Mouse (Mus musculus): ENCODE measurements around the gene Trappc2l.

GRCm38 (mm10) chr8:122569996-122570395, 41.4 kb upstream of the Trappc2l start:
- TF ChIP-seq CTCF (IDR thresholded peaks at IDR 0.05; ENCODE audit: low read depth), result no peak
- no peak for TF ChIP-seq EP300 (optimal IDR thresholded peaks at IDR 0.05)

Data from stomach, postnatal 0 days (tissue).